Mouse (Mus musculus): ENCODE measurements around the gene Calhm3. TPM values are rescaled to one million over a fixed set of nuclear protein-coding genes. Genes with fewer than 3 reads are reported as not detected.

Calhm3 gene
- polyA plus RNA-seq, 1 experiment from 2014 or later: not detected

DNA sequence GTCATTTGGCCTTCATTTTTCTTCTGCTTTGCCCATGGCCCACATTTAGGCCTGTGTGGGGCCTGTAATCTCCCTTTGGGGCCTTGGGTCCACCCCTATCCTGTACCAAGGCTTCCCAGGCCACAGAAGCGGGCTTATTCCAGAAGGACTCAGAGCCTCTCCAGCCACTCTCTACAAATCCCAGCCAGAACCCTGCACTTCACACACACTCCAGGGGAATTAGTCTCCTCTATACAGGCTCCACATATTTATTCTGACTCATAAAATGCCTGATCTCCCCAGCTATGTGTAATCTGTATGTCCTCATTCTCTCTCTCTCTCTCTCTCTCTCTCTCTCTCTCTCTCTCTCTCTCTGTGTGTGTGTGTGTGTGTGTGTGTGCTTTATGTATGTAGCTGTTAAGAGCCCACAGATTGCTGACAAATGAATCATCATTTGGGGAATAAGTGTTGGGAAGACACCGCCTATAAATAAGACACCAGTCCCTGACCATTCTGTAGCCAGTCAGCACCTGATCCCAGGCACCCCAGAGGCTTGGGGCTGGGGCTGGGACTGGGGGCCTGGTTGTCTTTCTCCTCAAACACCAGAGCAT is 19.4 kb upstream of the Calhm3 start:
- DNase-seq: no peak
- no peaks in the 10 kb centered on the region for H3K36me3 ChIP-seq (ENCODE audit: control insufficient read depth, insufficient read depth, low read length)

GRCm38 (mm10) chr19:47175472-47175871 is 17.9 kb upstream of the Calhm3 start:
- ATAC-seq (ENCODE audit: low FRiP score, low TSS enrichment): no peak
- Histone ChIP-seq H3K4me3 (replicated peaks; ENCODE audit: low read depth, low read length) (no peak overlapping the region), H3K27ac (replicated peaks; ENCODE audit: low read depth, low read length) (no peak overlapping the region), H3K27me3 (ENCODE audit: control insufficient read depth, insufficient read depth, low read length) (peaks cover 10% of the 10 kb centered on the region; the same call in 1 of the 2 replicates), H3K4me1 (ENCODE audit: control insufficient read depth, insufficient read depth, low read length) (no peaks in the 10 kb centered on the region; the same call in 1 of the 2 replicates), H3K9ac (replicated peaks; ENCODE audit: low read length) (no peak overlapping the region), H3K4me2 (ENCODE audit: low read length) (no peak overlapping the region), H3K9me3 (ENCODE audit: control insufficient read depth, low read length) (no peaks in the 10 kb centered on the region), H3K36me3 (ENCODE audit: control insufficient read depth, insufficient read depth, low read length) (no peaks in the 10 kb centered on the region)
- no peak for DNase-seq
- WGBS: 57% methylated on average over 2 of the region's 2 CpGs

More for the DNA sequence above, 19.4 kb upstream of the Calhm3 start:
- H3K27ac ChIP-seq (replicated peaks; ENCODE audit: low read depth, low read length): no peak overlapping the region
- H3K4me2 ChIP-seq (ENCODE audit: low read length): no peak overlapping the region
- peaks cover 2% of the 10 kb centered on the region; the same call in 1 of the 2 replicates for H3K9me3 ChIP-seq (ENCODE audit: control insufficient read depth, low read length)
- no peak for ATAC-seq (ENCODE audit: low FRiP score, low TSS enrichment)
- H3K4me3 ChIP-seq (replicated peaks; ENCODE audit: low read depth, low read length): no peak overlapping the region
- H3K9ac ChIP-seq (replicated peaks; ENCODE audit: low read length): no peak overlapping the region
- peaks cover 12% of the 10 kb centered on the region; the same call in 1 of the 2 replicates for H3K27me3 ChIP-seq (ENCODE audit: control insufficient read depth, insufficient read depth, low read length)
- 79% methylated on average over 2 of the region's 2 CpGs for WGBS
- no peaks in the 10 kb centered on the region; the same call in 1 of the 2 replicates for H3K4me1 ChIP-seq (ENCODE audit: control insufficient read depth, insufficient read depth, low read length)

- H3K9ac ChIP-seq (replicated peaks; ENCODE audit: low read length): no peak overlapping the region
- no peaks in the 10 kb centered on the region for H3K36me3 ChIP-seq (ENCODE audit: control insufficient read depth, insufficient read depth, low read length)
- H3K9me3 ChIP-seq (ENCODE audit: control insufficient read depth, low read length): no peaks in the 10 kb centered on the region
- ATAC-seq (ENCODE audit: low FRiP score, low TSS enrichment) (no peak), DNase-seq (peak; percentile 58)
- no peak overlapping the region for H3K4me3 ChIP-seq (replicated peaks; ENCODE audit: low read depth, low read length)
- 56% methylated on average over 3 of the region's 3 CpGs for WGBS
- no peak overlapping the region for H3K4me2 ChIP-seq (ENCODE audit: low read length)
- no peaks in the 10 kb centered on the region; the same call in 1 of the 2 replicates for H3K4me1 ChIP-seq (ENCODE audit: control insufficient read depth, insufficient read depth, low read length)
- H3K27me3 ChIP-seq (ENCODE audit: control insufficient read depth, insufficient read depth, low read length): 0 out of 2 replicates have a peak, but pooled peaks cover under 1% of the 10 kb centered on the region
- no peak overlapping the region for H3K27ac ChIP-seq (replicated peaks; ENCODE audit: low read depth, low read length)
Observed at GRCm38 (mm10) chr19:47174515-47174914, 17.0 kb upstream of the Calhm3 start.

- Histone ChIP-seq H3K36me3 (ENCODE audit: control insufficient read depth, insufficient read depth, low read length) (no peaks in the 10 kb centered on the region), H3K27ac (replicated peaks; ENCODE audit: low read depth, low read length) (no peak overlapping the region), H3K9ac (replicated peaks; ENCODE audit: low read length) (no peak overlapping the region), H3K4me1 (ENCODE audit: control insufficient read depth, insufficient read depth, low read length) (no peaks in the 10 kb centered on the region), H3K9me3 (ENCODE audit: control insufficient read depth, low read length) (no peaks in the 10 kb centered on the region), H3K27me3 (ENCODE audit: control insufficient read depth, insufficient read depth, low read length) (no peaks in the 10 kb centered on the region), H3K4me2 (ENCODE audit: low read length) (no peak overlapping the region), H3K4me3 (replicated peaks; ENCODE audit: low read depth, low read length) (no peak overlapping the region)
- WGBS: 25% methylated on average over 11 of the region's 11 CpGs
- DNase-seq (peak; percentile 90), ATAC-seq (ENCODE audit: low FRiP score, low TSS enrichment) (no peak)
Observed at GRCm38 (mm10) chr19:47168793-47169412, 11.3 kb upstream of the Calhm3 start.

GRCm38 (mm10) chr19:47168223-47168622 is 10.7 kb upstream of the Calhm3 start:
- Histone ChIP-seq H3K27ac (replicated peaks; ENCODE audit: low read depth, low read length) (no peak overlapping the region), H3K27me3 (ENCODE audit: control insufficient read depth, insufficient read depth, low read length) (no peaks in the 10 kb centered on the region), H3K4me2 (ENCODE audit: low read length) (peak overlapping the region; percentile 20; the same call in 1 of the 2 replicates), H3K9ac (replicated peaks; ENCODE audit: low read length) (no peak overlapping the region), H3K4me3 (replicated peaks; ENCODE audit: low read depth, low read length) (no peak overlapping the region), H3K4me1 (ENCODE audit: control insufficient read depth, insufficient read depth, low read length) (no peaks in the 10 kb centered on the region), H3K9me3 (ENCODE audit: control insufficient read depth, low read length) (no peaks in the 10 kb centered on the region), H3K36me3 (ENCODE audit: control insufficient read depth, insufficient read depth, low read length) (no peaks in the 10 kb centered on the region)
- peak; percentile 79 for DNase-seq
- 7% methylated on average over 13 of the region's 13 CpGs for WGBS
- ATAC-seq (ENCODE audit: low FRiP score, low TSS enrichment): no peak

- H3K4me3 ChIP-seq (replicated peaks; ENCODE audit: low read depth, low read length): no peak overlapping the region
- no peaks in the 10 kb centered on the region for H3K27me3 ChIP-seq (ENCODE audit: control insufficient read depth, insufficient read depth, low read length)
- H3K9ac ChIP-seq (replicated peaks; ENCODE audit: low read length): no peak overlapping the region
- no peaks in the 10 kb centered on the region for H3K4me1 ChIP-seq (ENCODE audit: control insufficient read depth, insufficient read depth, low read length)
- ATAC-seq (ENCODE audit: low FRiP score, low TSS enrichment): no peak
- H3K9me3 ChIP-seq (ENCODE audit: control insufficient read depth, low read length): no peaks in the 10 kb centered on the region
- 49% methylated on average over 7 of the region's 7 CpGs for WGBS
- no peak overlapping the region for H3K27ac ChIP-seq (replicated peaks; ENCODE audit: low read depth, low read length)
- H3K4me2 ChIP-seq (ENCODE audit: low read length): no peak overlapping the region
- DNase-seq: no peak
- no peaks in the 10 kb centered on the region for H3K36me3 ChIP-seq (ENCODE audit: control insufficient read depth, insufficient read depth, low read length)
Observed at GRCm38 (mm10) chr19:47167617-47168214, 10.2 kb upstream of the Calhm3 start.

GRCm38 (mm10) chr19:47166758-47167157 is 9.2 kb upstream of the Calhm3 start:
- ATAC-seq (ENCODE audit: low FRiP score, low TSS enrichment) (no peak), DNase-seq (no peak)
- 9% methylated on average over 3 of the region's 3 CpGs for WGBS
- H3K36me3 ChIP-seq (ENCODE audit: control insufficient read depth, insufficient read depth, low read length): no peaks in the 10 kb centered on the region
- H3K4me1 ChIP-seq (ENCODE audit: control insufficient read depth, insufficient read depth, low read length): no peaks in the 10 kb centered on the region
- no peak overlapping the region for H3K4me2 ChIP-seq (ENCODE audit: low read length)
- H3K9ac ChIP-seq (replicated peaks; ENCODE audit: low read length): no peak overlapping the region
- no peaks in the 10 kb centered on the region for H3K9me3 ChIP-seq (ENCODE audit: control insufficient read depth, low read length)
- H3K27ac ChIP-seq (replicated peaks; ENCODE audit: low read depth, low read length): no peak overlapping the region
- H3K4me3 ChIP-seq (replicated peaks; ENCODE audit: low read depth, low read length): no peak overlapping the region
- H3K27me3 ChIP-seq (ENCODE audit: control insufficient read depth, insufficient read depth, low read length): no peaks in the 10 kb centered on the region

- Histone ChIP-seq H3K4me3 (replicated peaks; ENCODE audit: low read depth, low read length) (no peak overlapping the region), H3K4me1 (ENCODE audit: control insufficient read depth, insufficient read depth, low read length) (no peaks in the 10 kb centered on the region), H3K27me3 (ENCODE audit: control insufficient read depth, insufficient read depth, low read length) (no peaks in the 10 kb centered on the region), H3K27ac (replicated peaks; ENCODE audit: low read depth, low read length) (no peak overlapping the region), H3K9me3 (ENCODE audit: control insufficient read depth, low read length) (no peaks in the 10 kb centered on the region), H3K4me2 (ENCODE audit: low read length) (no peak overlapping the region), H3K9ac (replicated peaks; ENCODE audit: low read length) (no peak overlapping the region), H3K36me3 (ENCODE audit: control insufficient read depth, insufficient read depth, low read length) (no peaks in the 10 kb centered on the region)
- ATAC-seq (ENCODE audit: low FRiP score, low TSS enrichment): no peak
- WGBS: 94% methylated on average over 6 of the region's 6 CpGs
- DNase-seq: no peak
Observed at GRCm38 (mm10) chr19:47163176-47163744, 5.7 kb upstream of the Calhm3 start.
